Mouse (Mus musculus): ENCODE measurements around the gene Dtx3l.
"Not testable (repeated sequence)": the region's sequence is repeated elsewhere in the genome, so short reads cannot be mapped to it uniquely, and the experiment has no call there.

Dtx3l gene

DNA sequence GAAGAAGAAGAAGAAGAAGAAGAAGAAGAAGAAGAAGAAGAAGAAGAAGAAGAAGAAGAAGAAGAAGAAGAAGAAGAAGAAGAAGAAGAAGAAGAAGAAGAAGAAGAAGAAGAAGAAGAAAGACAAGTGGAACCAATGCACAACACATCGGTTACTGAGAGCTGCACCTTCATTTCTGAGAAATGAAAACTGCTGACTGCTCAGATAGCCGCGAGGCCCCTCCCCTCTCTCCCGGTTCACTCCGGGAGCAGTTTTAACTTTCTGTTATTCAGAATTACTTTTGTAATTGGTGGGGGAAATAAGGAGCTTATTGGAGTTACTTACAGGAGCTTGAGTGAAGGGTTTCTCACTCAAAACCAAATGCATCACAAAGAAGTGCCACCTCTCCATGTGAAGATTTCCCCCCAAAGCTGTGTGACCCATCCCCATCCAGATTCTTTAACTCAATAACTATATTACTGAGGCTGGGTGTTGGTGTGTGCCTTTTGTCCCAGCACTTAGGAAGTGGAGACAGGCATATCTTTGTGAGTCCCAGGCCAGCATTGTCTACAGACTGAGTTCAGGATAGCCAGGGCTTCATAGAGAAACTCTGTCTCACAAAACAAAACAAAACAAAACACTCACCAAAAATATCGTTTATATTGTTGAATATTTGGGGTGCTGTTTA is 33.0 kb downstream of the Dtx3l start:
- no peak overlapping the region for H3K4me3 ChIP-seq (replicated peaks; ENCODE audit: low read length)
- no peak for TF ChIP-seq POU5F1 (IDR thresholded peaks at IDR 0.05; ENCODE audit: borderline replicate concordance, low read length)
- TF ChIP-seq CTCF (conservative IDR thresholded peaks at IDR 0.05; ENCODE audit: low read length), result no peak
- TF ChIP-seq NANOG (IDR thresholded peaks at IDR 0.05; ENCODE audit: borderline replicate concordance, low read length), result no peak
- H3K36me3 ChIP-seq (ENCODE audit: insufficient read depth, low read length), result no peaks in the 10 kb centered on the region
- H3K4me1 ChIP-seq (replicated peaks; ENCODE audit: low read depth, low read length), result peaks cover 47% of the 10 kb centered on the region
- H3K27me3 ChIP-seq (ENCODE audit: insufficient read depth, low read length), result no peaks in the 10 kb centered on the region
- peaks cover 22% of the 10 kb centered on the region for H3K9me3 ChIP-seq (ENCODE audit: low read length)

DNA sequence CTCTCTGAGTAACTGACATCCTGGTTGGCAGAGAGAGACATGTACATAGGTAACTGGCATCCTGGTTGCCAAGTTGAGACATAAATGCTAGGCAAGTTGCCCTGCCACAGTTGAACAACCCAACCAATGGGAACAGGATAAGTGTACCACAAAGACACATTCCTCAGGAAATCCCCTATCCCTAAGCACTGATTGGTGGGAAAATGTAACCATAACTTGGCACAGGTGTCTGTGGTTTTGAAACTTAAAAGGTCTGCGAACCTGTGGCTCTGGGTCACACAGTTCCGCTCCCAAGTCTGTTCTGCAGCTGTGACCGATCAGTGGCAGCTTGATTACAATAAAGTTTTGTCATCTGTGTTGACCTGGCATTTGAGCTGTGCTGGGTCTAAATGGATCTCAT is 33.6 kb downstream of the Dtx3l start:
- peaks cover 22% of the 10 kb centered on the region for H3K9me3 ChIP-seq (ENCODE audit: low read length)
- TF ChIP-seq CTCF (conservative IDR thresholded peaks at IDR 0.05; ENCODE audit: low read length) (no peak), NANOG (IDR thresholded peaks at IDR 0.05; ENCODE audit: borderline replicate concordance, low read length) (no peak), POU5F1 (IDR thresholded peaks at IDR 0.05; ENCODE audit: borderline replicate concordance, low read length) (no peak)
- H3K4me3 ChIP-seq (replicated peaks; ENCODE audit: low read length), result no peak overlapping the region
- H3K4me1 ChIP-seq (replicated peaks; ENCODE audit: low read depth, low read length), result peaks cover 47% of the 10 kb centered on the region
- H3K27me3 ChIP-seq (ENCODE audit: insufficient read depth, low read length), result no peaks in the 10 kb centered on the region
- no peaks in the 10 kb centered on the region for H3K36me3 ChIP-seq (ENCODE audit: insufficient read depth, low read length)

DNA sequence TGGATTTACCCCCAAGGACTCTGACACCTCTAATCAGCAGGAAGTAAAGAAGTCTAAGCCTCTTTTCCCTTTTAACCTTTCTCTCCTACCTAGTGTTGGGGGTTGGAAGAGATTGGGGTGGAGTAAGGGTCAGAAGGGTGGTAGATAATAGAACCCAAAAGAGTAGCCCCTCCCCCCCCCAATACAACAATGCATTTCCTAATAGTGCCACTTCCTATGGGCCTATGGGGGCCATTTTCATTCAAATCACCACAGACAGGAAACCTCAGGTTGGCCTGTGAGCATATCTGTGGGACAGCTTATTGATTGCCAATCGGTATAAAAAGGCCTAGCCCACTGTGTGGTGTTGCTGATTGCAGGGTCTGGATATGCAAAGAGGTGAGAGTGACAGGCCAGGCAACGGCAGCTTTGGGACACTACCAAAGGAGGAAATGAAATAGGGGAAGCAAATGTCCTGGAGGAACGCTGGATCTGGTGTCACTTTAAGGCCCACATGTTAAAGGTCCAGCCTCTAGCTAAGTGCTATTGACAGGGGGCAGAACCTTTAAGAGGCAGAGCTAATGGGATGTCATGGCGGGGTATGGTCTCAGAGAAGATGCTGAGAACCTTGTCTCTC is 34.7 kb downstream of the Dtx3l start:
- no peaks in the 10 kb centered on the region for H3K27me3 ChIP-seq (ENCODE audit: insufficient read depth, low read length)
- TF ChIP-seq NANOG (IDR thresholded peaks at IDR 0.05; ENCODE audit: borderline replicate concordance, low read length) (peak; percentile 63), CTCF (conservative IDR thresholded peaks at IDR 0.05; ENCODE audit: low read length) (no peak), POU5F1 (IDR thresholded peaks at IDR 0.05; ENCODE audit: borderline replicate concordance, low read length) (no peak)
- H3K4me1 ChIP-seq (replicated peaks; ENCODE audit: low read depth, low read length), result peaks cover 47% of the 10 kb centered on the region
- H3K36me3 ChIP-seq (ENCODE audit: insufficient read depth, low read length), result no peaks in the 10 kb centered on the region
- H3K4me3 ChIP-seq (replicated peaks; ENCODE audit: low read length), result no peak overlapping the region
- H3K9me3 ChIP-seq (ENCODE audit: low read length), result peaks cover 17% of the 10 kb centered on the region

DNA sequence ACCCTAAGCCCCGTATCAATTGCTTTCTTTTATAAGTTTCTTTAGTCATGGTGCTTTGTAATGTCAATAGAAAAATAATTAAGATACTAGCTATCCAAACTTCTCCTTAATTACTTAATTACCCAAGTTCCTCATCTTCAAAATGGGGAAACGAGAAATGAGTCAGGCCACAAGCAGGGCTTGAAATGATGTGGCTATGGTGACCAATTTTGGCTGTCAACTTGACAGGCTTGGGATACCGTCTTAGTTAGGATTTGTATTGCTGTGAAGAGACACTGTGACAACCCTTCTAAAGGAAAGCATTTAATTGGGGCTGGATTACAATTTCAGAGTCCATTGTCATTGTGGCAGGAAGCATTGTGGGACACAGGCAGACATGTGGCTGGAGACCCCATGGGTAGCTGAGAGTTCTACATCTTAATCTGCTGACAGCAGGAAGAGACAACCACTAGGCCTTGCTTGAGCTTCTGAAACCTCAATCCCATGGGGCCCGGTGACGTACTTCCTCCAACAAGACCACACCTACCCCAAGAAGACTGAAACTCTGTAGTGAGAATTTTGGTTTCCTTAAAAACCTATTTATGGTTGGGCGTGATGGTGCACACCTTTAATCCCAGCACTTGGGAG is 35.8 kb downstream of the Dtx3l start:
- Histone ChIP-seq H3K36me3 (ENCODE audit: insufficient read depth, low read length) (no peaks in the 10 kb centered on the region), H3K27me3 (ENCODE audit: insufficient read depth, low read length) (no peaks in the 10 kb centered on the region)
- TF ChIP-seq NANOG (IDR thresholded peaks at IDR 0.05; ENCODE audit: borderline replicate concordance, low read length) (no peak), CTCF (conservative IDR thresholded peaks at IDR 0.05; ENCODE audit: low read length) (no peak), POU5F1 (IDR thresholded peaks at IDR 0.05; ENCODE audit: borderline replicate concordance, low read length) (no peak)

DNA sequence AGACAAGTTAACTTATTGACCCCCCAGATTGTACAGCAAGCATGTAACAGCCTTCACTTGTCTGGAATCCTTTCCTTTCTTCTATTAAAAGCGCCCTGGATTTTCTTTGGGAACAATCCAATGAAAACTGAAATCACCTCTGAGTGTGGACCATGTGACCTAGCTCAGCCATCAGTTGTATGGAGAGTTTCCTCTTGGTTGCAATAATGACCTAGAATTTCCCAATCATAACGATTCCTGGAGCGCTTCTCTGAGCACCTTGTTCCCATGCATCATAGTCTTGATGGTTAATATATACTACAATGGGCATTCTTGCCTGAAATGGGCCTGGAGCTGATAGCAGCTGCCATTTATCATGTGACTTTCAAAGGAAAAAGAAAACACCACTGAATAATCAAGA is 38.4 kb downstream of the Dtx3l start:
- TF ChIP-seq NANOG (IDR thresholded peaks at IDR 0.05; ENCODE audit: borderline replicate concordance, low read length), result no peak
- no peak for TF ChIP-seq CTCF (conservative IDR thresholded peaks at IDR 0.05; ENCODE audit: low read length)
- no peak for TF ChIP-seq POU5F1 (IDR thresholded peaks at IDR 0.05; ENCODE audit: borderline replicate concordance, low read length)
- Histone ChIP-seq H3K4me3 (replicated peaks; ENCODE audit: low read length) (no peak overlapping the region), H3K27me3 (ENCODE audit: insufficient read depth, low read length) (no peaks in the 10 kb centered on the region), H3K36me3 (ENCODE audit: insufficient read depth, low read length) (no peaks in the 10 kb centered on the region), H3K4me1 (replicated peaks; ENCODE audit: low read depth, low read length) (peaks cover 40% of the 10 kb centered on the region), H3K9me3 (ENCODE audit: low read length) (peaks cover 23% of the 10 kb centered on the region)

More for the DNA sequence above, 35.8 kb downstream of the Dtx3l start:
- Histone ChIP-seq H3K4me3 (replicated peaks; ENCODE audit: low read length) (no peak overlapping the region), H3K9me3 (ENCODE audit: low read length) (peaks cover 10% of the 10 kb centered on the region), H3K4me1 (replicated peaks; ENCODE audit: low read depth, low read length) (peaks cover 47% of the 10 kb centered on the region)

DNA sequence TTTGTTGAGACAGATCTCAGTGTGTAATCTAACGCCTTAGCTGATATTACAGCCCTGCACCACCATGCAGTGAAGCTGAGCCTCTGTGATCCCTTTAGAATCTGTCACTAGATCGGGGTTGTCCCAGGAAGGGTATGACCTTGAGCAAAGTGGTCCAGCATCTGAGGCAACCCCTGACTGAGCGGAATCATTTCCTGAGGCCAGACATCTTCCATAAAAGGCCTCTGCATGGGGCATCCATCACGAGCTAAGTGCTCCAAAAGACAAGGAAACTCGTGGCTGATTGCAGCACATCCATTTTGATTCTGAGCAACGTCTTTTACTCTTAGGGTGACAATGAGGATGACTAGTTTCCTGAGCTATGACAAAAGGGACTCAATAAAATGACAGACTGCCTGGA is 44.0 kb downstream of the Dtx3l start:
- peaks cover 42% of the 10 kb centered on the region for H3K4me1 ChIP-seq (replicated peaks; ENCODE audit: low read depth, low read length)
- H3K36me3 ChIP-seq (ENCODE audit: insufficient read depth, low read length), result no peaks in the 10 kb centered on the region
- H3K4me3 ChIP-seq (replicated peaks; ENCODE audit: low read length), result no peak overlapping the region
- peaks cover 12% of the 10 kb centered on the region for H3K9me3 ChIP-seq (ENCODE audit: low read length)
- no peaks in the 10 kb centered on the region for H3K27me3 ChIP-seq (ENCODE audit: insufficient read depth, low read length)
- TF ChIP-seq NANOG (IDR thresholded peaks at IDR 0.05; ENCODE audit: borderline replicate concordance, low read length) (peak; percentile 64), CTCF (conservative IDR thresholded peaks at IDR 0.05; ENCODE audit: low read length) (no peak)

DNA sequence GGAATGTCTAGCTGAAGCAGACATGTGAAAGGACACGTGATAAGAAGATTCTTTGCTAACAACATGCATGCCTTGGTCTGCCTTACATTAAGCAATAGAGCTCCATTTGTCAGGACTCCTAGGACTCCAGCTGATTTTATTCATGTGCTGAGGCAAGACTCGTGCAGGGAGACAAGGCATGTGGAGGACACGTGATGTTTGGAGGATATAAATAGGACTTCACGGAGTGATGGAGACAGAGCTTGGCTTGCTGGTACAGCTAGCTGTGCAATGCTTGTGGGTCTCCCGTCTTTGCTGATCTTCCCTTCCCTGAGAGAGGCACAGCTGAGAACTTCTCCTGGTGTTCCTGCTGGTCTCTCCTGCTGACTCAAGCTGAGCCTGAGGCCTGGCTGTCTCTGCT is 47.3 kb downstream of the Dtx3l start:
- not testable (repeated sequence) for H3K27me3 ChIP-seq (ENCODE audit: insufficient read depth, low read length); H3K36me3 ChIP-seq (ENCODE audit: insufficient read depth, low read length); H3K4me3 ChIP-seq (replicated peaks; ENCODE audit: low read length); H3K9me3 ChIP-seq (ENCODE audit: low read length)
- H3K4me1 ChIP-seq (replicated peaks; ENCODE audit: low read depth, low read length), result peaks cover 54% of the 10 kb centered on the region

DNA sequence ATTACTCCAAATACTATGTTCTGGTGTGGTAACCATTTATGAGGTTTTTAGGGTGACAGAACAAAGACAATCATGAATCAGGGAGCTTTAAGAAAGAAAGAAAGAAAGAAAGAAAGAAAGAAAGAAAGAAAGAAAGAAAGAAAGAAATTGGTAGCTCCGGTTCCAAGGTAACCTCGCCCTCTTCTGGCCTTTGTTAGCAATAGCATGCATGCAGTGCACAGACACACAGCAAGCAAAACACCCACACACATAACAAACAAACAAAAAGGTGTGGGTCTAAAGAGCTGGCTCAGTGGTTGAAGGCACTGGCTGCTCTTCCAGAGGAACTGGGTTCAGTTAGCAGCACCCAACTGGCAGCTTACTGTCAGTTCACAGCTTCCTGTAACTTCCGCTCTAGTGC is 48.3 kb downstream of the Dtx3l start:
- no peak overlapping the region for H3K4me3 ChIP-seq (replicated peaks; ENCODE audit: low read length)
- H3K36me3 ChIP-seq (ENCODE audit: insufficient read depth, low read length), result no peaks in the 10 kb centered on the region
- H3K4me1 ChIP-seq (replicated peaks; ENCODE audit: low read depth, low read length), result peaks cover 49% of the 10 kb centered on the region
- peaks cover 3% of the 10 kb centered on the region; the same call in 1 of the 2 replicates for H3K9me3 ChIP-seq (ENCODE audit: low read length)
- TF ChIP-seq NANOG (IDR thresholded peaks at IDR 0.05; ENCODE audit: borderline replicate concordance, low read length), result no peak
- no peak for TF ChIP-seq POU5F1 (IDR thresholded peaks at IDR 0.05; ENCODE audit: borderline replicate concordance, low read length)
- TF ChIP-seq CTCF (conservative IDR thresholded peaks at IDR 0.05; ENCODE audit: low read length), result peak; percentile 84
- H3K27me3 ChIP-seq (ENCODE audit: insufficient read depth, low read length), result no peaks in the 10 kb centered on the region
